Mouse (Mus musculus) heart, postnatal 4 days (tissue): Measurements from ENCODE around the gene Itga1. TPM values are rescaled to one million over a fixed set of nuclear protein-coding genes. Genes with fewer than 3 reads are reported as not detected.

Source experiments
- total RNA-seq, 2 experiments: library from RNA; stranded (reverse); gene quantifications; 2 replicates each; pipeline ENCODE4 v1.2.3; 2021

The Itga1 gene
- total RNA-seq, 2 experiments from 2014 or later, result 82.4 to 86.8 TPM

Other genes starting within 250 kb of the Itga1 start
- 1 to 10 TPM; 5.0 to 5.2 TPM for gene Itga2, start 169.9 kb downstream of the Itga1 start, total RNA-seq
- gene Pelo, start 11.8 kb downstream of the Itga1 start, total RNA-seq, result 10 to 100 TPM; 34.5 to 37.0 TPM
- gene Gm49395, start within 50 bp of the Itga1 start, total RNA-seq, result 10 to 100 TPM; 25.0 to 27.5 TPM